In genomic region chr10:4289636-4290035, GRCm38 (mm10) we compare ENCODE assay signal across 18 mouse cellular contexts.
"Had no signal": no experiment of that assay in that cellular context is flagged by ENCODE, and none has a peak within 500 bp of the region (broad histone marks: within the 10 kb centered on the region; RNA-seq: fewer than 3 reads in every experiment).

No protein-coding gene starts in this region.

- H3K9me3 ChIP-seq: limb, embryonic 15.5 days; midbrain, embryonic 12.5 days; midbrain, embryonic 15.5 days; neural tube, embryonic 13.5 days had no signal

- H3K36me3 ChIP-seq: limb, embryonic 15.5 days; midbrain, embryonic 12.5 days; midbrain, embryonic 15.5 days; neural tube, embryonic 13.5 days had no signal

- H3K9ac ChIP-seq: limb, embryonic 15.5 days; liver, embryonic 14.5 days; liver, postnatal 0 days; lung, embryonic 14.5 days; midbrain, embryonic 12.5 days; midbrain, embryonic 15.5 days; neural tube, embryonic 13.5 days had no signal

- DNase-seq: kidney, adult 18-20 months; kidney, adult 9 months; liver, postnatal 0 days; lung, embryonic 14.5 days; thymus, adult 2 months; thymus, postnatal 14 days; thymus, postnatal 4 days had no signal

- H3K27ac ChIP-seq: kidney, postnatal 0 days; limb, embryonic 15.5 days; liver, embryonic 14.5 days; macrophage; midbrain, embryonic 12.5 days; midbrain, embryonic 15.5 days; neural tube, embryonic 13.5 days; stomach, postnatal 0 days had no signal

- H3K4me1 ChIP-seq: midbrain, embryonic 12.5 days; midbrain, embryonic 15.5 days had no signal

- H3K4me2 ChIP-seq: limb, embryonic 15.5 days; liver, embryonic 11.5 days; lung, embryonic 14.5 days; midbrain, embryonic 12.5 days; midbrain, embryonic 15.5 days; neural tube, embryonic 13.5 days had no signal

- ATAC-seq: liver, postnatal 0 days; lung, postnatal 0 days; midbrain, embryonic 15.5 days had no signal

- H3K4me3 ChIP-seq: limb, embryonic 15.5 days; midbrain, embryonic 12.5 days; midbrain, embryonic 15.5 days; myocyte; neural tube, embryonic 13.5 days had no signal

- H3K27me3 ChIP-seq: limb, embryonic 15.5 days; midbrain, embryonic 12.5 days; midbrain, embryonic 15.5 days; neural tube, embryonic 13.5 days had no signal
